In the genomic region with DNA sequence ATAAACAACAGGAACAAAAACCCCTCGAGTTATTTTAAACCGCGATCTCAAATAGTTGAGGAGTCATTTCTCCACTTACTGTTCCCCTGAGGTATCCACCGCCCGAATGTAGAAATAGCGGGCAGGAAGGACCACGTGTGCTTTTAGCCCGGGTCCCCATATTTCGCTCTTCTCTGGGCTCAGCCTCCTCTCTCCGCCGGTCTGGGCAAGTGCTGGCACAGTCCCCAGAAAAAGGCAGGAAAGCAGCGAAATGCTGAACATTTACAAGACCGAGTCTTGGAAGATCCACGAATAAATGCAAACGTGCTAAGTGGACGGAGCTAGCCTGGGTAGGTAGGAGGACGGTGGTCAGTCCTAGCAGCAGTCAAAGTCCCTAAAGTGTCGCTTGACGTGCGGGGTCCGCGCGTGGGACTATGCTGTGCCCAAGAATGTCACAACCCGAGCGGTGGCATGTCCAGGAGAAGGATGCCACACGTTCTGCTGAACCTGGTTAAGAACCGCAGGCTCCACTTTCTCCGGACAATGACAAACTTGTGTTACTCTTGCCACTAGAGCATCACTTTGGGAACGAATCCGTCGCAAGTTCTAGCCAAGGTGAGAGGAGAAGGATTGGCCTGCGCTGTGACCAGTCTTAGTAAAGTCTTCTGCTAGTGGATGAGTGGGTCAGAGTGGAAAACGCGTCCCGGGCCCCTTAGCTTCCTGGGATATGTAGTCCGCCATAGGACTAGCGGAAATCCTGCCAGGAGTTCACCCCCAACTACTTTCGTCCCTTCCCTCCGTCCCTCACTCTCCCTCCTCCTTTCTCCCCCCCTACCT, we compare ENCODE assay signal across 8 mouse cellular contexts. TPM values are rescaled to one million over a fixed set of nuclear protein-coding genes. Genes with fewer than 3 reads are reported as not detected.
DNase-seq lines count a peak whose midpoint lies in the region; ATAC-seq lines count a peak whose summit lies in the region.

Gene Kdelc1, minus strand, starts transcription at position 570 of the 816 bp plus-strand sequence.
Gene Bivm, plus strand, starts transcription at position 719 of the 816 bp plus-strand sequence.

- intact Hi-C loops in gastrocnemius, postnatal 14 days (cut with DNase I; ENCODE audit: low total_unique reads): no loop called here
- intact Hi-C loops in left cerebral cortex, postnatal 10 days (cut with DNase I): loop anchor here (1.0 to 10.0 kb wide), 2 partner anchors 30 to 144 kb away; no protein-coding TSS in a partner anchor

- peak; percentile 83 for ATAC-seq in inflammation-experienced regulatory T-cells, adult 6 months
- peak; percentile 93 for ATAC-seq in megakaryocyte-erythroid progenitor cell, adult 5-6 weeks (replicated peaks; ENCODE audit: low FRiP score, low TSS enrichment, poor library complexity, severe bottlenecking)

- peak; percentile 97 for DNase-seq in adipocyte (ENCODE audit: low spot score)
- peak; percentile 97 for DNase-seq in embryo, embryonic 10.5 days (ENCODE audit: low spot score)
- DNase-seq in gastrocnemius, postnatal 14 days: peak; percentile 90
- DNase-seq in left cerebral cortex, postnatal 10 days (ENCODE audit: extremely low spot score in 1 of 2, low spot score in 2 of 2): peak; percentile 92 to 94
- peak; percentile 85 for DNase-seq in right cerebral cortex, postnatal 25 days
- DNase-seq in urinary bladder, postnatal 4 days (ENCODE audit: low spot score in 2 of 2): peak; percentile 84 to 85

RNA-seq across cellular contexts. Expression of gene Kdelc1, which starts in this region (rescaled TPM):
- total RNA-seq in gastrocnemius, postnatal 14 days (2021): 1 to 10 TPM; 9.1 to 9.3 TPM
- 10 to 100 TPM; 15.7 to 22.5 (median 16.8) TPM for polyA plus RNA-seq in inflammation-experienced regulatory T-cells, adult 6 months (2017; shearing (Covaris generic))
- 10 to 100 TPM; 10.5 to 11.1 TPM for total RNA-seq in left cerebral cortex, postnatal 10 days (2021)
- 21.6 and 27.2 TPM in 2 replicates for total RNA-seq in megakaryocyte-erythroid progenitor cell, adult 5-6 weeks (2014; fragmentation: Nextera tagmentation)
- total RNA-seq in megakaryocyte-erythroid progenitor cell, adult 5-6 weeks (2017): 20.1 and 22.8 TPM in 2 replicates

RNA-seq across cellular contexts. Expression of gene Bivm, which starts in this region (rescaled TPM):
- 1 to 10 TPM; 6.8 to 7.0 TPM for total RNA-seq in gastrocnemius, postnatal 14 days (2021)
- polyA plus RNA-seq in inflammation-experienced regulatory T-cells, adult 6 months (2017; shearing (Covaris generic)): 10 to 100 TPM; 13.8 to 18.3 (median 18.1) TPM
- total RNA-seq in left cerebral cortex, postnatal 10 days (2021): 10 to 100 TPM; 42.9 to 45.6 TPM
- 5.4 and 7.1 TPM in 2 replicates for total RNA-seq in megakaryocyte-erythroid progenitor cell, adult 5-6 weeks (2014; fragmentation: Nextera tagmentation)
- 6.7 and 11.7 TPM in 2 replicates for total RNA-seq in megakaryocyte-erythroid progenitor cell, adult 5-6 weeks (2017)

Comparison
In these comparisons a context has a peak if more than half of its experiments do, and no peak if none do; other contexts are left out.
1. Peak in every context shown above with its lines: DNase-seq and ATAC-seq.